Mouse (Mus musculus): ENCODE measurements around the gene Pnpla2. TPM values are rescaled to one million over a fixed set of nuclear protein-coding genes. Genes with fewer than 3 reads are reported as not detected.
A peak's percentile ranks its signal among the peaks of the same experiment; 100 is the strongest.
"Not testable (repeated sequence)": the region's sequence is repeated elsewhere in the genome, so short reads cannot be mapped to it uniquely, and the experiment has no call there.

The Pnpla2 gene
- total RNA-seq (2021), result 10 to 100 TPM; 23.6 to 24.8 TPM
- long read RNA-seq, experiment 1, transcript Pnpla2-203 (9 exons, 2,625 nt), result major isoform, 17 of 25 reads
- long read RNA-seq, experiment 1, partial matches to known transcripts, result 6 of 25 reads
- long read RNA-seq, experiment 1, other reads (novel, unspliced or antisense), result 2 of 25 reads
- long read RNA-seq, experiment 2, transcript Pnpla2-203 (9 exons, 2,625 nt), result major isoform, 13 of 15 reads
- long read RNA-seq, experiment 2, partial matches to known transcripts, result 2 of 15 reads
- long read RNA-seq, experiment 2, other reads (novel, unspliced or antisense), result 0 of 15 reads

DNA sequence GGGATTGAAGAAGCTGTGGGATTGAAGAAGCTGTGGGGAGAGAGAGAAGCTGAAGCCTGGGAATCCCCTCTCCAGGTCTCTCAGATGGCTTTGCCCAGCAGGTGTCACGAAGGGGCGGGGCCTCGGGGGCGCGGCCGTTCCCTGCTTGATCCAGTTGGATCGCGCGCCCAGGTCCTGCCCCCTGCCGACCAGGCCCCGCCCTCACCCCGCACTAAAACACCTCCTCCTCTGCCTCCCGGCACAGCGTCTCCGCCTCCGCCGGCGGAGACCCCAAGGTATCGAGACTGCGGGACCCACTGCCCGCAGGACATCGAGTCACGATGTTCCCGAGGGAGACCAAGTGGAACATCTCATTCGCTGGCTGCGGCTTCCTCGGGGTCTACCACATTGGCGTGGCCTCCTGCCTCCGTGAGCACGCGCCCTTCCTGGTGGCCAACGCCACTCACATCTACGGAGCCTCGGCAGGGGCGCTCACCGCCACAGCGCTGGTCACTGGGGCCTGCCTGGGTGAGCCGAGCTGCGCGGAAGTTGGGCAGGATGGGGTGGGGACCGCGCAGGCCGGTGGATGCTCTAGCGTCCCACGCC is at the start of gene Pnpla2:
Pnpla2 (plus strand) TSS at position 232 of the 585 bp plus-strand sequence.
- peak; percentile 90 to 92 for DNase-seq (ENCODE audit: low spot score in 2 of 2)

DNA sequence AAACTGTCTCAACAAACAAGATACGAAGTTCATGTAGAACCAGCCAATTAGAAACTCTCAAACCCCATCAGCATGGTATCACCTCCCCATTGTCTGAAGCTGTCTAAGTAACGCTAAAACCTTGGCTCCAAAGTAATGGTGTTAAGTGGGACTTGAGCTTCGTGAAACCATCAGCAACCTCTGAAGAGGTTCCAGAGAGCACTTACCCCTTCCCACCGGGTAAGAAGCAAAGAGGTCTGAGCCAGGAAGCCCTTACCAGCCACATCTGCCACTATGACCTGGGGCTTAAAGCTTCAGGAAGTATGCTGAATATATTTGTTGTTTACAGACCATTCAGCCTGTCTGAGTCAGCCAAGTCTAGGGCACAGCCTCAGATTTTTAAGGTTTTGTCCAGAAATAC is 49.5 kb upstream of the Pnpla2 start:
- DNase-seq (ENCODE audit: low spot score in 2 of 2), result no peak

DNA sequence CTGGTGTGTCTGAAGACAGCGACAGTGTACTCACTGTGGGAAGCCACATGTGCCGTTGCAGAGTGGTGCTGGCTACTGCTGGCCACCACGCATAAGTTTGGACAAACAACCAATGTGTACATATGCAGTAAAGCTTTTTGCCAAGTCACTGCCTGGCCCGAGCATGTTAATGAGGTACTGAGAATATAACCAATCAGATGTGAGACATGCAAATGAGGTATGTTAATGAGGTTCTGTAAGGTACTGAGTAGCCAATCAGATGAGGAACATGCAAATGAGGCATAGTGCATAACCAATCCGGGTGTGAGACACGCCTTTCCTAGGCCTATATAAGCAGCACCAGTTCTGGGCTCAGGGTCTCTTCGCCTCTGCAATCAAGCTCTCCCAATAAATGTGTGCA is 47.3 kb upstream of the Pnpla2 start:
- not testable (repeated sequence) for DNase-seq (ENCODE audit: low spot score in 2 of 2)

DNA sequence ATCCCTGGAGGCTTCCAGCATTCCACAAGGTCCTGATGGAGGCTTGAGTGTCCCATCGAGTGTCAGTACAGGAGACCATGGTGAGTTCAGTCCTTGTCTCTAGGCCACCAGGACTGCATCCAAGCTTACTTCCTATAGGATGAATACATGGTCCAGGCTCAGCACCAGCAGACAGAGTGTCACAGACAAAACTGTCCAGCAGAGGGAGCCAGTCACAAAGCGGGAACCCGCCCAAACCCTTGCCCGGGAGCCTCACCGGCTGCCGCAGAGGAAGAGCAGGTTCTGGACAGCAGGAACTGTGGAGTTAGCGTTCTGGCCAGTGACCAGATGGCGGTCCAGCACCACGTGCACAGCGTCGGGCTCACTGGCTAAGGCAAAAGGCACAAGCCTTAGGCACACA is 46.2 kb upstream of the Pnpla2 start:
- DNase-seq (ENCODE audit: low spot score in 2 of 2), result peak; percentile 89 to 92

DNA sequence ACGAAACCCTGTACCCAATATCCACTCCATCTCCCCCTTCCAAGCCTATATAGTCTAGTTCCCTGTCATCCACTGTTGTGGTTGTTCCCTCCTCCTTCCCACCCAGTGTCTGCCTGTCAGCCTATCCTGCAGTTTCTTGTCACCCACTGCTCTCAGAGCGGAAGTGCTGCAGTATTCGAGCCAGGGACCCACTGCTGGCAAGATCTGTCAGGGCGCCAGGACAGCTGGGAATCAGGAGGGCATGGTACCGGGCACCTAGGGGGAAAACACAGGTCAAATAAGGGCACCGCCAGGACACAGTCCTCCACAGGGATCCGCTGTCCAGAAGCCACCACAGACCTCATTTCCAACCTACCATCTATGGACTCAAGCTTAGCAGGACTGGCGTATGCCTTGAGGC is 44.4 kb upstream of the Pnpla2 start:
- no peak for DNase-seq (ENCODE audit: low spot score in 2 of 2)

DNA sequence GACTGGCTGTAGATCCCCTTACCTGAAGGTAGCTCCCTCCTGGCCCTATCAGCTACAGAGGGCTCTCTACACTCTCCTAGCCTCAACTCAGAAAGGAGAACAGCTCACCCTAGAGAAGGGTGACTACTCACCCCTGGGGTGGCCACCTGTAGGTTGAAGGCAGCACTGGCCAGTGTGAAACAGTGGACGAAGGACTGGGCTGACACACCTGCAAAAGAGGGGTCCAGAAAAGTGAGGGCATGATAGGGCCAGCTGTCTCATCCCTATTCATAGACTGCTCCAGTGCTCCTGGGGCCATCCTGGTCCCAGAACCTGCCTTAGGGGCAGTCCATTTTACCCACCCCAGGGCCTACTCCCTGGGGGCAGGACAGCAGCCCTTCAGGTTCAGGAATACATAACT is 43.3 kb upstream of the Pnpla2 start:
- DNase-seq (ENCODE audit: low spot score in 2 of 2), result no peak

DNA sequence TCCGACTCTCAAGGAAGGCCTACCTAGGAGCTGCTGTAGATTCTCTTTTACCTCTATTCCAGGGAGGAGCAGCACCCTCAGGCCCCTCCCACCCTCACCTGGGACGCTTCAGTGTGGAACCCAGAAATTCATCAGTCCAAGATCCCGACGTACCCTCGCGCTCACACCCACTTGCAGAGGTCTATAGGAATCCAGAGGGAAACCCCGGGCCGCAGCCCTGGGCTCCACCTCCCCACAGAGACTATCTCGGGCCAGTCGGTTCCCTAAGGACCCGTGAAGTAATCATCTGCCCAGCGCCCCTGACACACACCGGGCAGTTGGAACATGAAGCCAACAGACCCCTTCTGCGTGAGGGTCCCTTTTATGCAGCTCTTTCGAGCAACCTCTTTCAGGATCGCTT is 41.7 kb upstream of the Pnpla2 start:
- no peak for DNase-seq (ENCODE audit: low spot score in 2 of 2)

DNA sequence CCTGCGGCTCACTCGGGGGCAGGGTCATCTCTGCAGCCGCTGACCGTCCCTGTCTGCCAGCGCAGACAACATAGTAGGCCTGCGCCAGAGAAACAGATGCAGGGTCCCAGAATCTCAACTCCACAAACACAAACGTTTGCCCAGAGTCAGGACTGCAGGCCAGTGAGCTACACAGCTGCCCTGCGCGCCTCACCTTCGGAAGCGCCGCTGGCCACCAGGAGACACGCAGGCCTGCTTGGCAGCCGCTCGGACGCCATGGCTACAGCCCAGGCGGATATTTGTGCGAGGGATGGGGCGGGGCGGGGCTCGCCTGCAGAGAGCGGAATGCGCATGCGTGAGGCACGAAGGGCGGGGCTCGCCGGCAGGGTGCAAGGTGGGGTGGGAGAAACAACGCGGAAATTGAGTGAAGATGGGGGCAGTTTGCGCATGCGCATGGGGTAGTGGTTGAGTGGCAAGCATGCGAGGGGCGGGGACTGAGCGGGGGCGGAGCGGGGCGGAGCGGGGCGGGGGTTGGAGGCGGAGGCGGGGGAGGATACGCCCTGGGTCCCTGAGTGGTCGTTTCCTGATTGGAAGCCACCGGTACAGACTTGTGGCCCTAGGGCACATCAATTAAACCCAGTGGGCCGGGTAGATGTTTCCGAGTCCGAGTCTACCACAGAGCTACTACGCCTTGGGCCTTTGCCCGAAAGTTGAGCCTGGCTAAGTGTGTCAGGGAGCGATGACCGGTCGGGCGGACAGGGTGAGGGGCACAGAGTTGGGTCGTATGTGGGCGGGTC is 41.0 kb upstream of the Pnpla2 start, which contains the start of gene Gatd1:
Gatd1 (minus strand) TSS at position 328 of the 776 bp plus-strand sequence.
- peak; percentile 99 to 100 for DNase-seq (ENCODE audit: low spot score in 2 of 2)

DNA sequence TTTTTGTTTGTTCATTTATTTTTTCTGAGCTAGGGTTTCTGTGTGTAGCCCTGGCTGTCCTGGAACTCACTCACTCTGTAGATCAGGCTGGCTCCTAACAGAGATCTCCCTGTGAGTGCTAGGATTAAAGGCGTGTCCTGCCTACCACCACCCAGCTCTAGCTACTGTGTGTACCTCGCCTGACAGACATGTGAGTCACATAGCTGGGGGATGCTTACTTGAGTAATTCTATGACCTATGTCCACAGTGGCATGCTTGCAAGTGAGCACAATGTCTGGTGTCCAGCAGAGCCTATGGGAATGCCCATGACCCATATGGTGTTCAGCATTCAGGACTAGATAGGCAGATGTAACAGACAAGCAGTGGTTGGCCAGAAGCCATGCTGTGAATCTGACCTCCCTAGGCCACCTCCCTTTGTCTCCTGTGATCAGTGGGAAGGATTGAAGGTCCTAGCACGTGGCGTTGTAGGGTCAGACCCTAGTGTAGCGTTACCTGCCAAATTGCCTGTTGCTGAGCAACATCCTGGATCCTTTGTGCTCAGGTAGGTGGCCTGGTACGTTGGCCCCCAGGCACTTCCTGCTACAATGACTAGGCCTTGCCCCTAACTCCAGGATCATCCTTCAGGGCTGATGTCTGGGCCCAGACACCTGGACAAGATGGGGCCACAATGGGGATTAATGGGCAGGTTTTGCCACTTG is 38.7 kb upstream of the Pnpla2 start:
- DNase-seq (ENCODE audit: low spot score in 2 of 2), result no peak

DNA sequence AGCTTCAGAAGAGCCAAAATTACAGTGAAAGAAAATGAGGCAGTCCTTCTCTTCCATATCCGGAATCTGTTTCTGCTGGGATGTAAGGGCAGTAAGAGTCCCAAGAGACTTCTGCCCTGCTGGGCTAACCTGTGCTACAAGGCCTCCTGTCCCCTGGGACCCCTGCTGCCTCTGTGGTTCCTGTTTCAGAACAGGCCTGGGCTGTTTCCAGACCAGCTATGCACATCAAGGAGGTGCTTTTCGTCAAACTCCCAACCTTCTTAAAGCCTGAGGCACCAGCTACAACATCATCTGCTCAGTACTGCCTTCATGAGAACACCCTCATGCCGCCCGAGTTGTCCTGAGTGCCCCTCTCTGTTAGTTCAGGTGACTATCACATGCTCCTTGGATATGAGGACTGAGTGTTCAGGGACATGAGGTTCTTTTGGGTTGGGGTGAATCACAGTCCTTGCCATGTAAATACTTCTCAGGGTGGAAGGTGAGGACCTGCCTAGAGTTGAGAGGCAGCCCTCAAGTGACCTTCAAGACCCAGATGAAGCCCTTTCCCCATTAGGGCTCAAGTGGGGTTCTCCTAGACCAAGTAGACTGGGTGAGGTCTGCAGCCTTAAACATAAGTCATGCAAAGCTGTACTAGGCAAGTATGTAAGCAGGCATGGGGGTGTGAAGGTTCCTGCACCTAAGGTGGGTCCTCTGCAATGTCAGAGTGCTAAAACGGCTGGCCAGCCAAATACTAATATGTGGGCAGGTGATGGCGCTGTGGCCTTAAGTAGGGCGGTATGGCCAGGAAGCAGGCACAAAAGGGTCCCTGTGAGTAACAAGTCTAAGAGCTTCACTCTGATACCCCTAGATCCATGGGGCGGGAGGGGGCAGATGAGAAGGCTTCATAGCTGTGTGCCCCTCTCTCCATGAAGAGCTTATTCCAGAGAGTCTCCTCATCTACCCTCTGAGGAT is 37.0 kb upstream of the Pnpla2 start:
- DNase-seq (ENCODE audit: low spot score in 2 of 2), result no peak

DNA sequence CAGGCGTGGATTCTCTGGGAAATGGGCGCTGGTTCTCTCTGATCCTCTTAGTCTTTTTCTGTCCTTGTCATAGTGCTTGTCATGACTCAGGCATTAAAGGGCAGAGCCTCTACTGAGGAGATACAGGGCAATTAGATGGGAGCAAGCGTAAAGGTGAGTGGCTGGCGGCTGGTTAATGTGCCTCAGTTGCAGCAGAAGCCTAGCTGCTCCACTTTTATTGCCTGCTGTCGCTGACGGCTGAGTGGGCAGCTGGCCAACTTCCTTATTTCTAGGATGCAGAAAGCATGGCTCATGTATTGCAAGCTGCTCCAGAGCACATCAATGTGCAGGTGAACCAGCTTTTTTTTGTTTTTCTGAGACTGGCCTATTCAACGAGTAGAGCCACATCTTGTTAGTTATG is 36.0 kb upstream of the Pnpla2 start:
- no peak for DNase-seq (ENCODE audit: low spot score in 2 of 2)

DNA sequence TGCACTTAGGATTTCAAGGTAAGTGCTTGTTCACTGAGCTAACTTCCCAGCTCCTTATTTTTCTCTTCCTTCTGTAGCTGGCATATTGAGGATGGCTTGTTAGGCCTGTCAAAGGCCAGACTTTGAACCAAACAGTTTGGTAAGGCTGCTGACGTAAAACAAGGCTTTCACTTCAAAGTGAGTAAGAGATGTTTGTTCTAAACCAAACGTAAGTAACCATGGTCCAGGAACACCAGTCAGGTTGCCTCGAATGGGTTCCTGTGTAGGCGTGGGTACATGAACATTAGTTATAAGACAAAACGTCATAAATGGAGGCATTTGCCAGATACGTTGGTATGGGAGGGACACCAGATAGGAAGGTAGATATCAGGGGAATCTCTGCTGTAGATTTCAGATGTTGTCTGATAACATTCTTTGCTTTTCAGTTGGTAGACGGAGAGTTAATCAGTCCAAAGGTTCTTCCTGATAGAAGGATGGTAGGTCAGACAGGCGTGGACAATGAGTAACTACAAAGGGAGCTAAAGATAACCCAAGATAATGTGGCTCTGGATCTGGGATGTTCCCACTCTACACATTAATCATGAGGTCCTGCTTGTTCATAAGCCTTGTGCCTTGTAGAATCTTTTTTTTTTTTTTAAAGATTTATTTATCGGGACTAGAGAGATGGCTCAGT is 34.8 kb upstream of the Pnpla2 start:
- no peak for DNase-seq (ENCODE audit: low spot score in 2 of 2)

DNA sequence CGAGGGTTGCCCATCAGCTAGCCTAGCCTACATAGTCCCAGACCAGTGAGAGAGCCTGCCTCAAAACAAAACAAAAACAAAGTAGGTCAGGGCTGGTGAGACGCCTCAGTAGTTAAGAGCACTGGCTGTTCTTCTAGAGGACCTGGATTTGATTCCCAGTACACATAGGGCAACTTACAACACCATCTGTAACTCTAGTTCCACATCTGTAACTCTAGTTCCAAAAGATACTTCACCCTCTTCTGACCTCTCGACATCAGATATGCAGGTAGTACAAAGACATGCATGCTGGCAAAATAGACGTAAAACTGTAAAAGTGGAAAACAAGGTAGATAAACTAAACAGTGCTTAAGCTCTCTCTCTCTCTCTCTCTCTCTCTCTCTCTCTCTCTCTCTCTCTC is 31.2 kb upstream of the Pnpla2 start:
- no peak for DNase-seq (ENCODE audit: low spot score in 2 of 2)

DNA sequence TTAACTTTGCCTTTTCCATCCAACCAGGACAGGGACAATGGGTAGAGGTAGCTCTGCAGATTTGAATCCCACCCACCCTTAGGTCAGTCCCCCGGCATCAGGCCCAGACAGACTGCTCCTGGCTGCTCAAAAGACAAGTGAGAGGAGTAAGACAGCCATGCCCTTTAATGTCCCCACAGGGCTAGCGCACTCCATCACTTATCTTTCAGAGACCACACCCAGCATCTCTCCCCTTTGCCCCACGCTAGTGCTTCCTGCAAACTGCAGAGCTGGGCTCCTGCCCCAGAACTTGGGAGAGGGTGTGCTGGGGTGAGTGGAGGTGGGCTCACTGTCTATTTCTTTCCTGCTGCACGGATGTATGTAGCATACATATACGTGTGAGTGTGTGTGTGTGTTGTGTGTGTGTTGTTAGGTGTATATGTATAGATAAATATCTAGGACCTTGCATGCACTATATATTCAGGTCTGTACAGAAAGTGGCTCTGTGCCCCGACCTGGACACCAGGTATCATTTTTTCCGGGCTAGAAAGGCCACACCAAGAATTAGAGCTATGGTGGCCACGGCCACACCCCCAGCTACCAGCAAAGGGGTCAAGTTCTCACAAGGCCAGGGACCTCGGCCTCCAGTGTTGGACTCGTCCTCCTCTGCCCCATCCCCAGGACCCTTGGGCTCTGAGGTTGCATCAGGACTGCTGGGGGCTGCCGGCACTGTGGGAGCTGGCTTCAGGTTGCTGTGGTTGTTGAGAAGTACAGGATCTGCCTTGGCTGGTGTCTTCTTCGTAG is 27.9 kb upstream of the Pnpla2 start:
- DNase-seq (ENCODE audit: low spot score in 2 of 2), result no peak

DNA sequence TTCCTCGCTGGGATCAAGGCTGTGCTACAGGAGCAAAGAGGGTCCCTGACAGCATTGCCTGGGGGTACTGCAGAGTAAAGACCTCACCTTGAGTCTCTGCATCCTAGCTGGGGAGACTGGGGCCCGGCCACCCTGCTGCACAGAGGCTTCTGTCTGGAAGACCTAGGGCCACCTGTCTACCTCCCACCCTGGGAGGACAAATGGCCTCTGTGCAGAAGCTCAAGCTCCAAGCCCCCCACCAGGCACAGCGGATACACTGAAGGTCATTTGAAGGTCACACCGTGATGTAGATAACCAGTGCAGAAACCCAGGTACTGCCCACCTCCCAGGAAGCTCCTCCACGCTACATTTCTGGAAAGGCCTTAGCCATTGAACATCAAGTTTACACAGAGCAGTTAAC is 26.3 kb upstream of the Pnpla2 start:
- DNase-seq (ENCODE audit: low spot score in 2 of 2), result no peak

DNA sequence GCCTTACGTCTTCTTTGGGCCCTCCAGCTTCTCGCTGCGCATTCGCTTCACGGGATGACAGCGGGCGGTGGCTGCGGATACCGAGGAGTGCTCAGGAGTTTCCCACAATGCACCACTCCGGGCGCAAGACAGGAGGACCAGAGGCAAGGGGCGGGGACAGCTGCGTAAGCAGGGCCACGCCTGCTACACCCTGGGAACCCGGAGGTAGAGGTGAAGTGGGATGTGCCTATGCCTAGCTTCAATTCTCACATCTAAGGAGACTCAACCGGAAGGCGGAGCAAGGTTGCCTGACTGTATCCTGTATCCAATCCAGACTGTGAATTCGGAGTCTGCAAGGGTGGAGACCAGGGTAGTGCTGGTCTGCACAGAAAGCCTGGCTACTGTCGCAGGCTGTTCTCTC is 25.7 kb upstream of the Pnpla2 start, which contains the start of gene Cend1:
Cend1 (minus strand) TSS at position 182 of the 400 bp plus-strand sequence.
- DNase-seq (ENCODE audit: low spot score in 2 of 2), result peak; percentile 92 to 94

DNA sequence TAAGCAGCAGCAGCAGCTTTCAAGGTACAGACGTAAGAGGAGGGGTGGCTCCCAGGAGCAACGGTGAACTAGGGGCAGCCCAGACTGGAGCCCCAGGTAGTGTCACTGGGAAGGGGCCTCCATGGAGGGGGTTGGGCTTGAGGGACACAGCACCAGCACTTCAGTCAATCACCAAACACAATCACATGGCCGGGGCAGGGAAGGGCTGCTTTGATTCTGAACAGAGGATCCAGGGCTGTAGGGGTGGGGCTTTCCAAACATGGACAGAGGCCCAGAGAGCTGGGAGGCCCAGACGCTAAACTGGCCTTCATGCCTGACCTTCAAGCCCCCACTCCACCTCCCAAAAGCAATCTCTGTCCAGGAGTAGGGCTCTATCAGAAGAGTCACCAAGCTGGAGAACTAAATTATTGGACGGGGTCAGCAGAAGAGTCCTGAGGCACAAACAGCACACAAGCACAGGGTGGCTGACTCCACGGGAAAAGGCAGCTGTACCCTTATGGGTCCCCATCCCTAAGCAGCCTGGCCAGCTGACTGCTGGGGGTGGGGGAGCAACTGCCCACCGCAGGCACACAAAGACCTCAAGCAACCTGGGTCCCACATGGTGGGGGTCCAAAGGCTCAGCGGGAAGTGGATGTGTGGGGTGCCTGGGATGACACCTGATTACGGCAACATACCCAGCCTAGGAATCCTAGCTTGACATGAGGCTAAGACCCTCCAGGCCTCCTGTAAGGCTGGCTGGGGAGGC is 25.0 kb upstream of the Pnpla2 start:
- DNase-seq (ENCODE audit: low spot score in 2 of 2), result no peak

DNA sequence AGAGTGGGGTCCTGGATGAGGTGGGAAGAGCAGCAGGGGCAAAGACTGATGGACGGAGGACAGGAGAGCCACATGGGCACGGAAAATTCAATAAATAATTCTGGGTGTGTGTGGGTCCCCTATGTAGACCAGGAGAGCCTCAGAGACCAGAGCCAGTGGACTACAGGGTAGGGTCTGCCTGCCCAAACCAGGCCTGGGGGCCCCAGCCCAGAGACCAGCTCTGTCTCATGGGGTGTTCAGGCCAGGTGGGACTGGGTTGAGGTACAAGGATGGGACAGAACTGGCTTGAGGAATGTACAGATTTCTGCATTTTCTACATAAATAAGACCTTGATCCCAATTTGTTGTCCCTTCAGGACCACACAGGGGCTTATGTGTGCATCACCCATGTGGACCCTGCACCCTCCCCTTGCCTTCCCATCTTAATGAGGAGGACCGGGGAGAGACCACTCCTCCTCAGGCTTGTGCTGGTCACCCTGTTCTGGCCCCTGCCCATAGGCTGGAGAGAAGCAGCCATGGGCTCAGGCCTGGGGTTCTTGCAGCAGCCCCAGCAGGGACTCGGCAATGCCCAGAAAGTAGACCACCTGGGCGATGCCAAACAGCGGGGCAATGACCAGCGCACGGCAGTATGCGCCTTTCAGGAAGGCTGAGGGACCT is 24.3 kb upstream of the Pnpla2 start:
- DNase-seq (ENCODE audit: low spot score in 2 of 2), result no peak

All from left cerebral cortex, adult 18-20 months (tissue).